In genomic region chr3:152190679-152191477, GRCm38 (mm10) we compare ENCODE assay signal across 8 mouse cellular contexts. TPM values are rescaled to one million over a fixed set of nuclear protein-coding genes. Genes with fewer than 3 reads are reported as not detected.
DNase-seq lines count a peak whose midpoint lies in the region; ATAC-seq and TF ChIP-seq lines count a peak whose summit lies in the region.

No protein-coding gene starts in this region.

- WGBS in kidney, embryonic 14.5 days: 76% methylated on average over 9 of the region's 9 CpGs
- 48% methylated on average over 9 of the region's 9 CpGs for WGBS in bone marrow, adult 2 months
- 47% methylated on average over 9 of the region's 9 CpGs for WGBS in heart, embryonic 15.5 days
- WGBS in midbrain, embryonic 14.5 days: 82% methylated on average over 9 of the region's 9 CpGs

- peak overlapping the region; percentile 15 for H3K4me2 ChIP-seq in kidney, embryonic 14.5 days (replicated peaks; ENCODE audit: low read depth, low read length)
- H3K4me2 ChIP-seq in heart, embryonic 15.5 days: peak overlapping the region; percentile 67
- peak overlapping the region; percentile 33; the same call in 1 of the 2 replicates for H3K4me2 ChIP-seq in midbrain, embryonic 14.5 days (ENCODE audit: low read length)

- H3K9me3 ChIP-seq in kidney, embryonic 14.5 days (ENCODE audit: control insufficient read depth, low read length): no peaks in the 10 kb centered on the region
- no peaks in the 10 kb centered on the region for H3K9me3 ChIP-seq in heart, embryonic 15.5 days (replicated peaks)
- H3K9me3 ChIP-seq in midbrain, embryonic 14.5 days (ENCODE audit: control insufficient read depth, low read length): no peaks in the 10 kb centered on the region

- no peak for ATAC-seq in kidney, embryonic 14.5 days (ENCODE audit: low FRiP score, low TSS enrichment)
- no peak for ATAC-seq in heart, embryonic 15.5 days (replicated peaks; ENCODE audit: insufficient number of reproducible peaks, insufficient read depth, low FRiP score, low read depth)
- ATAC-seq in midbrain, embryonic 14.5 days (ENCODE audit: low FRiP score, low TSS enrichment): no peak
- no peak for ATAC-seq in granulocyte monocyte progenitor cell, adult 5-6 weeks (replicated peaks; ENCODE audit: poor library complexity, severe bottlenecking)

- no peak for TF ChIP-seq POLR2A in bone marrow, adult 2 months (IDR thresholded peaks at IDR 0.05; ENCODE audit: borderline replicate concordance, control insufficient read depth, low read depth, low read length)

- no peak overlapping the region for H3K9ac ChIP-seq in kidney, embryonic 14.5 days (ENCODE audit: low read depth, low read length)
- H3K9ac ChIP-seq in heart, embryonic 15.5 days: peak overlapping the region; percentile 45
- no peak overlapping the region for H3K9ac ChIP-seq in midbrain, embryonic 14.5 days (replicated peaks; ENCODE audit: low read length)

- no peak for DNase-seq in kidney, adult 11 months
- DNase-seq in midbrain, embryonic 14.5 days: peak; percentile 13
- DNase-seq in thymus, postnatal 4 days: no peak
- DNase-seq in testis, postnatal 14 days (ENCODE audit: low spot score): no peak

- H3K36me3 ChIP-seq in kidney, embryonic 14.5 days (ENCODE audit: control insufficient read depth, insufficient read depth, low read length): peaks cover 3% of the 10 kb centered on the region; the same call in 1 of the 2 replicates
- peaks cover 1% of the 10 kb centered on the region; the same call in 1 of the 2 replicates for H3K36me3 ChIP-seq in heart, embryonic 15.5 days
- H3K36me3 ChIP-seq in midbrain, embryonic 14.5 days (ENCODE audit: control insufficient read depth, insufficient read depth, low read length): peaks cover 5% of the 10 kb centered on the region

- H3K27ac ChIP-seq in kidney, embryonic 14.5 days (ENCODE audit: low read depth, low read length): no peak overlapping the region
- 0 out of 2 replicates have a peak overlapping the region, but pooled peaks have one; percentile 12 for H3K27ac ChIP-seq in bone marrow, adult 2 months (ENCODE audit: control insufficient read depth, insufficient read depth, low read depth, low read length, poor library complexity)
- peak overlapping the region; percentile 60 for H3K27ac ChIP-seq in heart, embryonic 15.5 days
- no peak overlapping the region for H3K27ac ChIP-seq in midbrain, embryonic 14.5 days (replicated peaks; ENCODE audit: low read depth, low read length)

- H3K4me1 ChIP-seq in kidney, embryonic 14.5 days (ENCODE audit: control insufficient read depth, insufficient read depth, low read length): peaks cover 16% of the 10 kb centered on the region; the same call in 1 of the 2 replicates
- no peaks in the 10 kb centered on the region for H3K4me1 ChIP-seq in bone marrow, adult 2 months (ENCODE audit: control insufficient read depth, insufficient read depth, low read length)
- H3K4me1 ChIP-seq in heart, embryonic 15.5 days (replicated peaks): peaks cover 35% of the 10 kb centered on the region
- peaks cover 12% of the 10 kb centered on the region for H3K4me1 ChIP-seq in midbrain, embryonic 14.5 days (ENCODE audit: control insufficient read depth, insufficient read depth, low read length)

- peak overlapping the region; percentile 21; the same call in 1 of the 2 replicates for H3K4me3 ChIP-seq in kidney, embryonic 14.5 days (ENCODE audit: low read length)
- peak overlapping the region; percentile 67 for H3K4me3 ChIP-seq in bone marrow, adult 2 months (replicated peaks; ENCODE audit: control insufficient read depth, low read depth, low read length)
- H3K4me3 ChIP-seq in heart, embryonic 15.5 days: peak overlapping the region; percentile 56
- H3K4me3 ChIP-seq in midbrain, embryonic 14.5 days (replicated peaks; ENCODE audit: low read depth, low read length): no peak overlapping the region

- no peaks in the 10 kb centered on the region for H3K27me3 ChIP-seq in kidney, embryonic 14.5 days (ENCODE audit: control insufficient read depth, insufficient read depth, low read length)
- no peaks in the 10 kb centered on the region for H3K27me3 ChIP-seq in heart, embryonic 15.5 days
- H3K27me3 ChIP-seq in midbrain, embryonic 14.5 days (ENCODE audit: control insufficient read depth, insufficient read depth, low read length): no peaks in the 10 kb centered on the region

- TF ChIP-seq CTCF in bone marrow, adult 2 months (IDR thresholded peaks at IDR 0.05; ENCODE audit: control insufficient read depth, insufficient read depth, low read length): no peak

RNA-seq across cellular contexts. Expression of gene Dnajb4, which starts 19.2 kb away (rescaled TPM):
- polyA plus RNA-seq in kidney, embryonic 14.5 days (2014; fragmentation: Nextera tagmentation; extraction: Ambion mirVana): 23.9 and 26.2 TPM in 2 replicates
- 25.3 and 37.8 TPM in 2 replicates for polyA plus RNA-seq in bone marrow, adult 2 months (2011; ENCODE audit: insufficient read depth, insufficient read length, low replicate concordance, missing spikeins)
- polyA plus RNA-seq in heart, embryonic 15.5 days (2015; fragmentation: Nextera tagmentation; extraction: Ambion mirVana): 44.4 and 50.3 TPM in 2 replicates
- polyA plus RNA-seq in midbrain, embryonic 14.5 days (2014; fragmentation: Nextera tagmentation; extraction: Ambion mirVana): 39.5 and 41.3 TPM in 2 replicates
- total RNA-seq in granulocyte monocyte progenitor cell, adult 5-6 weeks (2014; fragmentation: Nextera tagmentation): 17.9 and 19.5 TPM in 2 replicates
- total RNA-seq in granulocyte monocyte progenitor cell, adult 5-6 weeks (2017): 46.1 and 46.7 TPM in 2 replicates

RNA-seq across cellular contexts. Expression of gene Fubp1, which starts 19.3 kb away (rescaled TPM):
- polyA plus RNA-seq in kidney, embryonic 14.5 days (2014; fragmentation: Nextera tagmentation; extraction: Ambion mirVana): 283 and 332 TPM in 2 replicates
- 47.1 and 78.2 TPM in 2 replicates for polyA plus RNA-seq in bone marrow, adult 2 months (2011; ENCODE audit: insufficient read depth, insufficient read length, low replicate concordance, missing spikeins)
- polyA plus RNA-seq in heart, embryonic 15.5 days (2015; fragmentation: Nextera tagmentation; extraction: Ambion mirVana): 106 and 115 TPM in 2 replicates
- 219 and 279 TPM in 2 replicates for polyA plus RNA-seq in midbrain, embryonic 14.5 days (2014; fragmentation: Nextera tagmentation; extraction: Ambion mirVana)
- total RNA-seq in granulocyte monocyte progenitor cell, adult 5-6 weeks (2014; fragmentation: Nextera tagmentation): 173 and 191 TPM in 2 replicates
- 225 and 260 TPM in 2 replicates for total RNA-seq in granulocyte monocyte progenitor cell, adult 5-6 weeks (2017)

RNA-seq across cellular contexts. Expression of gene Gipc2, which starts 24.8 kb away (rescaled TPM):
- polyA plus RNA-seq in kidney, embryonic 14.5 days (2014; fragmentation: Nextera tagmentation; extraction: Ambion mirVana): 16.0 and 22.2 TPM in 2 replicates
- polyA plus RNA-seq in bone marrow, adult 2 months (2011; ENCODE audit: insufficient read depth, insufficient read length, low replicate concordance, missing spikeins): 4.1 TPM in 1 of 2 replicates, not detected in the other
- polyA plus RNA-seq in heart, embryonic 15.5 days (2015; fragmentation: Nextera tagmentation; extraction: Ambion mirVana): 4.6 and 5.0 TPM in 2 replicates
- 9.3 and 11.5 TPM in 2 replicates for polyA plus RNA-seq in midbrain, embryonic 14.5 days (2014; fragmentation: Nextera tagmentation; extraction: Ambion mirVana)
- not detected in 2 replicates for total RNA-seq in granulocyte monocyte progenitor cell, adult 5-6 weeks (2014; fragmentation: Nextera tagmentation)
- not detected in 2 replicates for total RNA-seq in granulocyte monocyte progenitor cell, adult 5-6 weeks (2017)

Comparison
In these comparisons a context has a peak if more than half of its experiments do, and no peak if none do; other contexts are left out.
1. H3K27ac ChIP-seq: peak in bone marrow, adult 2 months (single experiment) and heart, embryonic 15.5 days (single experiment); none in kidney, embryonic 14.5 days (single experiment) and midbrain, embryonic 14.5 days (single experiment).
2. H3K4me2 ChIP-seq: peak in every context shown above with its lines; median percentile 67 in heart, embryonic 15.5 days; 33 in midbrain, embryonic 14.5 days; 15 in kidney, embryonic 14.5 days.